Mouse (Mus musculus) mouse trophoblast stem cell (cell line): ENCODE data around the gene Fmo2.

Source experiments
- in situ Hi-C, 2 experiments: fragments of 300-500 bp; cut with MseI, MboI; formaldehyde crosslinking; loops; 2 replicates in 1 of 2; 3 replicates in 1 of 2; pipeline ENCODE4 v1.15.1; 2025

Fmo2 gene

DNA sequence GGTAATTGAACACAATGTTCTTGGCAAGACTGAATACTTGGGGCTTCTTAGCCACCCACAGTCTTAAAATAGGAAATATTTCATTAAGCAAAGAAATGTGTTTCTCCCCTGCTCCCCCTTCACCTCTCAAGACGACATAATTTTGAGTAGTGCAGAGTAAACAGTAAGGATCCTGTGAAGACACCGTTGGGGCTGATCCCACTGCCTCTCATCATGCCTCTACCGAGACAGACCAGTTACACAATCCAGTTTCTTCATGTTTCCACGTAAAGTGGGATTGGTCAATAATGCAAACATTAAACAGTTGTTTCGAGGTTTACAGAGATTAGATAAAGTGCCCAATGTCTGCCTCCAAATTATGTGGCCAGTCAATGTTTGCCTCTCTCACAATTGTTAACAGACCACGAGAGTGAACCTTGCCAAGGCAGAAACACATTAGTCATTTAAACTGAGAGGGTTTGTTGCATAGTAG is 6.5 kb downstream of the Fmo2 start:
- in situ Hi-C loops = loop anchor here in 1 of 2 experiments (10.0 kb wide), 1 partner anchor 163 kb away; no protein-coding TSS in a partner anchor

DNA sequence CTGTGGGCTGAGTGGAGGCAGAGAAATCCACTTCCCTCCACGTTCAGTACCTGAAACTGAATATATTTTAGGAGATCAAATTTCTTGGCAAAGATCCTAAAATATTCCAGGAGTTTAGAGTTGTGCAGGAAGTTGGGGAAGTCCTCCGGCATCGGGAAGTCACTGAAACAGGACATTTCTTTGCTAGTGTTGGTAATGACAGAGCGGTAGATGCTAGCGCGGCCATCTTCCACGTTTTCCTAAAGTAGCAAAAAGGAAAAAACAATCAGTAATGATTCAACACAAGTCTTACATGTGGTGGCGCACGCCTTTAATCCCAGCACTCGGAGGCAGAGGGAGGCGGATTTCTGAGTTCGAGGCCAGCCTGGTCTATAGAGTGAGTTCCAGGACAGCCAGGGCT is 9.9 kb downstream of the Fmo2 start:
- in situ Hi-C loops = no loop called here

DNA sequence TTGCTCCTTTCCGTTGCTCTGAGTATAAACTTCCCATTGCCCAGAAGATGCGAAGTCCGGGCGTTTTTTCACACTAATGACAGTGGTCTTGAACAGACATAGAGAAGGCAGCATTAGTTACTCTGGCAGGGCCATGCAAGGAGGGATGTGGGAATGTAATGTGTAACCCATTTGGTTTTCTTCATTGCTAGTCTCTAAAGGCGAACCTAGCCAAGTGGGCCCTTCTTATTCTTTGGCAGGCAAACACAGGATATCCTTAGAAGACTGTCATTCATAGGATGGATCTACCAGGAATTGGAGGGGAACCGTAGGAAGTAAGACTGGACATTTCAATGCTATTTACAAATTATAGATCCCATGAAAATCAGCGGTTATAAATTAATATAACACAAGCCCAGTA is 10.9 kb downstream of the Fmo2 start:
- in situ Hi-C loops = no loop called here

DNA sequence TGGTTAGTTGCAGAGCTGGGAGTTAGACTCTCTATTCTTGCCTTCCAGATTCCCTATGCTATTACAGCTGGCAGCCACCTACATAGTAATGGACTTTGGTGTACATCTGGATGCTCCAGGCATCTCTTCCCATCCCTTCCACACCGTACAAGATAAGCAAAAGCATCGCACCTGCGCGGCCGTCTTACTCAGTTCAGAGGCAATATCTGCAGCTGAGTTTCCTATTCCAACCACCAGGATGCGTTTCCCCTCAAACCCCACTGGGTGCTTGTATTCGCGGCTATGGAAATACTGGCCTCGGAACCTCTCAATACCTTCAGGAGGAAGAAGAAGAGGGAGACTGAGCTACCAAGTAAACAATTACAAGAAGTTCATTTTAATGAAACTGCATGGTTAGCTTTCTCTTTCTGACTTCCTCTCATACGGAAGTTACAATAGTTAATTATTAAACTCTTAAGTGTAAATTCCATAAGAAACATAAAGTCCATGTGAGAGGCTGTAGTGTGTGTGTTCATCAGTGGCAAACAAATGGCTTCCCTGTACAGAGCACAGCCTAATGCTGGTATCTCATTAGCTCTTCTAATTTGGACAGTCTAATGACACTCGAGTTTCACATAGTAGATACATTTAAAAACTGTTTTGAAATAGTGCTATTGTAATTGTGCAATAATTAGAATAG is 12.2 kb downstream of the Fmo2 start:
- in situ Hi-C loops = no loop called here

DNA sequence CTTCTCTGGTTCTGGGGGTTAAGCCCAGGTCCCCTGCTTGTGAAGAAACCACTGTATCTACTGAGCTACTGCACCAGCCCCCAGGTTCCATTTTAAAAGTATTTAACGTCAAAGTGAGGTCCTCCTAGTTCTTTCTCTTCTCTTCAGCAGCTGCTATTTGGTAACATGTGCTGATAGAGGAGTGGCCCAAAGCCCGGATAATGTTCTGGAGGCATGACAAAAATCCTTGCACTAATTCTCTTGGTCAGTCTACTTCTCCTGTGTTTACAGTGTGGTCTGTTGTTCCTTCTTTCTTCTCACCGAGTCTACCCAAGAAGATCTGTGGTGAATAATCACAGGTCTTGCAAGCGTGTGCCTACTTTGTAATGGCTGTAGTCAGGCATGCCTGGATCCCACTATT is 15.8 kb downstream of the Fmo2 start:
- in situ Hi-C loops = no loop called here

DNA sequence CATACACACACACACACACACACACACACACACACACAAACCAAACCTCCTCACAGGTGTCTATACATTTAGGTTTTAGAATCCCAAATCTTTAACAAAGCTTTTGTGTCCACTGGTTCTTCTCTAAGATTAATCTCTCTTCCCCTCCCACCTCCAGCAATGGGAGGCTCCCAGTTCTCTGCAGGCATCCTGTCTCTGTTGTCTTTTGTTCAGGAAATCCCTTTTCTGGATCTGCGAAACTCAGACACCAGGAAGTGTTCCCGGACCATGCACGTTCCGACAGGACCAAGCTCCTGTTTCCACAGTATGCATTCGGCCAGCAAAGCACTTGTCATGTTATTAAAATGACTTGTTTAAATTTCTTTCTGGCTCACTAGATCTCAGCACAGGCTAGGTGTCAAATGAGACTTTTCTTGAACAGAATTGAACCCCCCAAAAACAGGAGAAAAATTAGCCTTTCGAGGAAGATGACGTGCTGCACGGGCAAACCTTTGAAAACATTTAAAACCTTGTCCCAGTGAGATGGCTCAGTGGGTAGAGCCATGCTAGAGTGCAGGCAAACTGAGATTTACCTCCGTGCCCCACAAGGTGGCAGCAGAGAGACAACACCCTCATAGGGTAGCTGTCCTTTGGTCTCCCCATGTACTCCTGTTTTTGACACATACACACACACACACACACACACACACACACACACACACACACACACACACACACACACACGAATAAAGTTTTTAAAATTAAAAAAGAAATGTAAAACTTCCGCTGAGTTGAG is 18.7 kb downstream of the Fmo2 start:
- in situ Hi-C loops = no loop called here

DNA sequence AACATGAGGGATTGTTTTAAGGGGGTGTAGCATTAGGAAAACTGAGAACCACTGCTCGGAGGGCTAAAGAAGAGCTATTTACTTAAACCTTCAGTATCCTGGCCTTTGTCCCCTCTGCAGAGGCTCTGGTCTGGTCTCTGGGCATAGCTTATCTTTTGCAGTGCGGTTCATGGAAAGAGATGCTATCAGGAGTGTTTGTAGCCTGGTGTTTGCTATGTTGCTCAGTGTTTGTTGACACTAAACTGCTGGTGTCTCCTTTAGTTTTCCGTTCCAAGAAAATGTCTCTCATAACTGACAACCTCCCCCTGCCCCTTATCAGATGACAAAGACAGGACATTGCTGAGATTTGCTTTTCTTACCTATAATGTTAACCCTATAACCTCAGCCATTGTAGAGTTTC is 23.4 kb downstream of the Fmo2 start:
- in situ Hi-C loops = no loop called here

DNA sequence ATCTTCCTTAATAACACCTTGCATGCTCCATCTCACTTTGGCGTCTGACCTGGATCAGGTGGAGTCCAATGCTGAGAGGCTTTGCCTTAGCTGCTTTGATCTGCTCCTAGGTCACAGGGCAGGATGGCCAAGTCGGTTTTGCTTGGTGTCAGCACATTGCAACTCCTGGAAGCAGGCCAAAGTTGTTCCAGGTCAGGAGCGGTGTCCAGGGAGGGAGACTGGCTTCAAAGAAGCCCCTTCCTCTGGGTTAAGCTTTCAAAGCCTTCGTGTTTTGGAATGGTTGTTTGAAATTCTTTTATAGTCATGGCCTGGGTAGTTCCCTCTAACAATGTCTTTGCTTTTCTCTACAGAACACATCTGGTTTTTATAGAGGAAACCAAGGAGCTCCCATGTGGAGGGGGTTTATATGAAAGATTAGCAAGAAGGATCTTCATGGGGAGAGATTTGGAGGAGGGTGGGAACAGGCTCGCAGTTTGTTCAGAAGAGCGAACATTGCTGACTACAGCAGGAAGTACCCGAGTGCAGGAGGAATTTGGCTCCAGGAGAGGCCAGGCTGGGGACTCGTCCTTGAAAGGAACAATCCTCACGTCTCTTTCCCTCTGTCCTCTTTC is 26.7 kb downstream of the Fmo2 start:
- in situ Hi-C loops = no loop called here

DNA sequence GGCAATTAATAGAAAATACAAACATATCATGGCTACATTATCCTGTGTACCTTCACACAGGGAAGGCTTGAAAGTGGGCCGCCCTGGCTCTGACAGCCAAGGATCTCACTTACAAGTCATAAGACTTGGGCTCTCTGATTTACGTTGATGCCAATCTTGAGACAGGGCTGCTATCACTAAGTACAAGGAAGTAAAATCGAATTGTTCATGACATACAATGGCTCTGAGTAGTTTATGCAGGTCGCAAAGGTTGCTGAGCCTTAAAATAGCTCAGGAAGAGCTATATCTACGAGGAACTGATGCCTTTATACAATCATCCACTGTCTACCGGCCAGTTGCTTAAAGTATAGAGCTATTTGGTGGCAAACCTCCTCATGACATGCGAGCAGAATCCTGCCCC is 27.5 kb downstream of the Fmo2 start:
- in situ Hi-C loops = no loop called here

DNA sequence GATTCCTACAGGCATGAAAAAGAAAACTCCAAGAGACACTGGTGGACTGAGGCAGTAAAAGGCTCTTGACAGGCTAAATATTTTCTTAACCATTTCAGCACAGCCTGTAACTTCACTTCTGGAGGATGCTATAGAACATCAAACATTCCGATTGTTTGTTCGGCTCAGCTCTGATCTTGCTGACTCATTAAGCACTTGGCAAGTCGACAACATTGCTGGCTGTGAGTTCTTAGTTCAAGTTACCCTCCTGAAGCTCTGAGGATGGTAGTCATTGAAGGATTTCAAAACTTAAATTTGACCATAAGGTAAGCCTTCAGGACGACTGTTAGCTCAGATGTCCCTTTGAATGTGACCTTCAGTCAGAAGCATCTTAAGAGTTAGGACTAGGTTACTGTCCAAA is 31.1 kb downstream of the Fmo2 start:
- in situ Hi-C loops = no loop called here

DNA sequence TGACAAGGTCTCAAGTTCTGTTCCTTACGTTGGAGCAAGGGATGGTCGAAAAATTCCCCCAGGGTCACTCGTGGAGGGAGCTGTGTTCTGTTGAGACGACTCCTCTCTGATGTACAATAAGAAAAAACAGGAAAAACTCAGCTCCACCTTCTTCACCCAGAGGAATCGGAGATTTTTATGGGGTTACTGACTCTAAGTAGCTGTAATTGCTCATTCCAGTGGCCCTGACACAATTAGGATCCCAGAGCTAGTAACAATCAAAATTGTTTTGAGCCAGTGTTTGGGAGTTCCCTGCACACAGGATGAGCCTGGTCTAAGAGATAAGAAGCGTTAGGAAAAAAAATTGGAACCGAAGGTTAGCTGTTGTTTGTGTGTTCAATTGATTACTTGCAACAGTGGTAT is 32.2 kb downstream of the Fmo2 start, which contains the start of gene Fmo1:
Gene Fmo1, minus strand, starts transcription at position 331 of the 402 bp plus-strand sequence.
- in situ Hi-C loops = no loop called here

DNA sequence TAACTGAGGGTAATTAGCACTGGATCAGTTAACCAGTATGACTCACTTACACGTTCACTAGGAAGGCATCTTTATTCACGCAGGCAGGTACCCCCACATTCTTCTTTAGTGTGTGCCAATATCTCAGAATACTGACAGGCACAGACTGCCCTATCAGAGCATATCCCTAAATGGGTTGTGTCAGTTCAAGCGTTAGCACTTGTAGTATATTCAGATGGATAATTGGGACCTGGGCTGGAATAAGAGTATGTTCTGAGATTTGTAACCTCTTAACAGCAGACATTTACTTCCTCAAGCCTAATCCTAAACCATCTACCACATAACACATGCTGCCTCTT is 33.1 kb downstream of the Fmo2 start:
- in situ Hi-C loops = no loop called here

DNA sequence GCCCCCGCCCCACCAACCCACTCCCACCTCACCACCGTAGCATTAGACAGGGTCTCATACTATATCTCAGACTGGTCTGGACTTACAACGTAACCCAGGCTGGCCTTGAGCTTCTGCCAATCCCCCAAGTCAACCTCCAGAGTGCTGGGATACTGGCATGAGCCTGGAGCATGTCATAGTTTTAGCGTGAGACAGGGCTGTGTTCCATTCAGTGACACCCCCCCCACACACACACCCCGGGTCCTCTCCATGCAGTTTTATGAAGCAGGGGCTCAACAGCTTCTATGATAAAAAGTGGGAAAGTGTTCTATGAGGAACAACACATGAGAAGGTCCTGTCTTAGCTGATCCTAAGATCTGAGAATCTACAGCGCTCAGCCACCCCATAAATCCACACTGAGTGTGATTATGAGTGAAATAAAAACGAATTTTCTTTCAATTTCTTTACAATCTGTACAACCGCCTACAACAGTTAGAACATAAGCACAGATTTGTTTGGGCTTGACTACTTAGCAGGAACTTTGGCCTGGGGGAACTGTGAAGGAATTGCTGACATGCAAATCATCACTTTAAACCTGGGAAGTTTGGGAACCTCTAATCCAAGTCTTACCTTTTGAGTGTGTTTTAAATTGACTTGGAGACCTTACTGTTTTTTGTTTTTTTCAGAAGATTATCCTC is 33.6 kb downstream of the Fmo2 start:
- in situ Hi-C loops = no loop called here

DNA sequence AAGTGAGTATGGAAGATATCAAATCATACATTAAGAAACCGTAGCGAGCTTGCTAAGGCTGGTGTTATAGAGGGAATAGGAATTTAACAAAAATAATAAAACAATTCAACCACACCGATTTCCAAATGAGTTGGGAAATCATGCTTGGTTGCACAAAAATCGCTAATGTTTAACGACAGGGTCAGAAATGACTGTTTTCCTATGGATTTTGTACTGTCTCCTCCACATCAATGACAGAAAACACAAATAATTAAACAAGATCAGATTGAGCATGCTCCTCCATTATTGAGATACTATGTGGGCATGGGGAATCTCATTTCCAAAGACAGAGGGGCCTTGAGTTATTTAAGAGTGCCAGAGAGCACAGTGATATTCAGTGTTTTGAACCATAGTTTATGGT is 34.2 kb downstream of the Fmo2 start:
- in situ Hi-C loops = no loop called here

DNA sequence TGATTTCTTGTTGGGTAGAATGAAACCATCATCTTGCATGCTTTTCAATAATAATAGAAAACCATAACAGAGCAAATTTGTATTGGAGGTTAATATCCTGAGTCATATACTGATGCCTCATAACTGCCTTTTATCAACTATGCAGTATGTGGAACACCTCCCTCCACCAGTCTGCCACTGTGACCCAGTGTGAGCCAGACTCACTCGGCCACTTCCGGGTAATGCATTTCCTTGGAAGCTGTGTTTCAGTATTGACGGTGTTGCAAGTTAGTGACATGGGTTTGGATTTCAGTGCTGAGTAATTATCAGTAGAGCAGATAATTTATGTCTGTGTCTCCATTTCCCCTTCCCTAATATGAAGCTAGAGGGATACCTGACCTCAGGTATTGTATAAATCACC is 34.9 kb downstream of the Fmo2 start:
- in situ Hi-C loops = no loop called here

DNA sequence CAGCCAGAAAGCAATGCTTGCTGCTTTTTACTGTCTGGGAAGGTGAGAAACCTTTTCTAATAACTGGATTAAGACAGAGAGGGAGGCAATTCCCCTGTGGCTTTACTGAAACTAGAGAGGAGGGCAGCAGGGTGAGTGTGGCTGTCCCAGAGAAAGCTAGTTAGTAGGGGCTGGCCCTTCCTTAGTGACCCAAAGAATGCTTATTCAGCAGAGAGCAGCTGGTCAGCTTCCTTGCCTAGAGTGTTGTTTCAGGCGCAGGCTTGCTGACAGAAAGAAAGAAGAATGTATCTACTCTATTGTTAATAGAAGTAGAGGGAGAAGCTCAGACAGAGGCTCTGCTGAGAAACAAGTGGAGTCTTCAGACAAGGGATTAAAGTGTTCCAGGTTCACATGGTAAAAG is 36.2 kb downstream of the Fmo2 start:
- in situ Hi-C loops = no loop called here

DNA sequence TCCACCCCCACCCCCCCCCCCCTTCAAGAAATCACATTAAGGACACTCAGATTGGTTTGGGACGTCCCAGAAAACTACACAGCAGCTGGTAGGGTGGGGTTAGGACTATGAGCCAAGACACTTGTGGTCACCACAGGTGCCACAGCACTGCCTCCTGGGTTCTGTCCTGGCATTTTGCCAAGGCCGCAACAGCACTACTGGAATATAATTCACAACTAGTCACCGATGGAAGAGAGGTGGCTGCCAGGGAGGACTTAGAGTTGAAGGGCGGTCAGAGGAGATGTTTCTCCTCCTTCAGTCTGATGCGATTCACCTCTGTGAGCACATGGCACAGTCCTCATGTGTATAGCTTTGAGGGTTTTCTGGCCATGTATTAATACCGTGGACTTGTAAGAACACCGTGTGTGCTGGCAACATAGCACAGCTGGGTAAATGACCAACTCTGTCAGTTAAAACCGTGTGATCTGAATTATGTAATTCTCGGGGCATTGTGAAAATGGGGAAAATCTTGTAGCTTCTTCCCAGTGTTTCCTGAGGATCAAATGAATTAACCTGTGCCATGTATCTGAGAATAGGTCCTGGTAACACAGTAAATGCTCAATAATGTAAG is 38.4 kb downstream of the Fmo2 start:
- in situ Hi-C loops = no loop called here

DNA sequence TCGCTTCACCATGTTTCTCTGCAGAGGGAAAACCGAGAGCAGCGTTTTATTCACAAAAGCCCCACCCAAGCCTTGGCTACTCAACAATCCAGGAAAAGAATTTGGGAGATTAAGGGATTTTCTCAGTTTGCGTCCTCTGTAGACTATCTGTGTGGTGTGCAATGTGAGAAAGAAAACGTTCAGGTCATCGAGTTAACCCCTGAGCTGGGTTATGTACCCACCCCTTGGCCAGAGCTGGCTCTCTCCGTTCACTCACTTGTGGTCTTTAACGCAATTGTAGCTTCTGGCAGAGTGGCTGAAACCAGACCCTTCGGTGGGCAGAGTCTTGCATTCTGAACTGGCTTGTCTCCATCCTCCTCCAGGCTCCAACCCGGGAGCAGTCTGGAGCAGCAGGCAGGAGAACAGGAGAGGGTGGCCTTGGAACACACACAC is 39.0 kb downstream of the Fmo2 start:
- in situ Hi-C loops = no loop called here

DNA sequence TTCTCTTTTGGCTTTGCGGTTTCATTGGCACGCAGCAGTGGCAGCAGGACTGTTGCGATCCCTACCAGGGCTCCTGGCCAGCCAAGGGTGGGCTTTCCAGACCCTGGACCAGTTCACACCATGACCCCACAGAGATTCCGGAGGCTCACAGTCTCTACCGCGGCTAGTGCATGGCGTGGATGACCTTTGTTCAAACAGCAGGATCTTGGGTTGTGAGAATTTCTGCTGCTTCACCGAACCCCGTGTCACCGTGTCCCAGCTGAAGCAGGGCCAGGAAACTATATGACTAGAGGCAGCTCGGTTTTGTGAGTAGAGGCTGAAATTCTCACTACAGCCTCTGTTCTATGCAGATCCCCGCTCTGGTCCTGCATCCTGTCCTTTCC is 39.8 kb downstream of the Fmo2 start:
- in situ Hi-C loops = no loop called here

DNA sequence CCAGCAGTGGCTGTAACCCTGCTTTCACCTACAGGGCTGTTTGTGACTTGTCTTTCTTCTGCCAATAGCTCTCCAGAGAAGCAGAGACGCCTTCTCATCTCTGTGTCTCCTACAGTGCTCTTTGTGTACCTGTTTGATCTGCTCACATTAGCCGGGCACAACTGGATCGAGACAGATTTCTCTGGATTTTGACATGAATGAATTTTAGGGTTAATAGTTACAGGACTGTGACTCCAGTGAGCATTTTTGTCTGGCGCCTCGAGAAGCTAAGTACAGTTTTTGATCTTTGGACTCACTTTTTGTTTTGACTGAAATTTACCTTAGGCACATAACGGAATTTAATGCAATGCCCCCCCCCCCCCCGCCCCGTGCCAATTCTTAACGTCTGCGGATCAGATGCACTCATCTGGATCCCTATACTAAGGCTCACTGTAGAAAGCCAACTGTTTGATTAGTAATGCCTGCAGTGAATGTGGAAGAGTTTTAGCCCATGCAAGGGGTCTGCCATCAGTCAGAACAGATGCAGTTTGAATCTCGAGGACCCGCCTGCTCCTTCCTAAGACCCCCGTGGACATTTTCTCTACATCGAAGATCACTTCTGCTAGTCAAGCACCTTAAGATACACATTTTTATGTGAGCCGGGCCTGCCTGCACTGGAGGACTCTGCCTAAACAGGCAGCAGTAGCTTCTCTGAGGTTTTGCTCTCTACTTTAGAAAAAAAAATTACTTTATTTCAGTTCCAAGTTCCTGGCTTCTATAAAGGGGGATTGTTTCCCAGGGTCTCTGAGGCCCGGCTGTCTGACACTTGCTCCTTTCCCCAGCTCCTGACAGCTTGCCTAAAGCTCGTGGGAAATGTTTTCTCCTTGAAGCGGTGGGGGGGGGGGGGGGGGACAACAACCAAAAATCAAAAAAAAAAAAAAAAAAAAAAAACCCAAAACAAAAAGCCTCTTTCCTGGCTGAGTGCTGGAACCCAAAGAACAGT is 40.5 kb downstream of the Fmo2 start:
- in situ Hi-C loops = no loop called here
